Mouse (Mus musculus) thymus, postnatal 14 days (tissue): ENCODE results near the gene Exoc6b.

ENCODE experiments used
- DNase-seq: peaks from one replicate; pipeline ENCODE4 v3.0.0; 2021

Exoc6b gene

GRCm38 (mm10) chr6:84708631-84709030 lies 360.7 kb downstream of the Exoc6b start:
- no peak for DNase-seq

GRCm38 (mm10) chr6:84699579-84699978 lies 369.7 kb downstream of the Exoc6b start:
- DNase-seq, result no peak

- no peak for DNase-seq
Measured at GRCm38 (mm10) chr6:84698288-84698673, 371.0 kb downstream of the Exoc6b start.

- no peak for DNase-seq
Measured at GRCm38 (mm10) chr6:84697474-84698287, 371.6 kb downstream of the Exoc6b start.

GRCm38 (mm10) chr6:84693844-84694243 lies 375.5 kb downstream of the Exoc6b start:
- no peak for DNase-seq

- DNase-seq, result no peak
Measured at GRCm38 (mm10) chr6:84693204-84693603, 376.1 kb downstream of the Exoc6b start.

- DNase-seq, result no peak
Measured at GRCm38 (mm10) chr6:84691907-84692306, 377.4 kb downstream of the Exoc6b start.

- DNase-seq, result no peak
Measured at GRCm38 (mm10) chr6:84677770-84678169, 391.5 kb downstream of the Exoc6b start.

GRCm38 (mm10) chr6:84674936-84675335 lies 394.4 kb downstream of the Exoc6b start:
- no peak for DNase-seq

GRCm38 (mm10) chr6:84674136-84674535 lies 395.2 kb downstream of the Exoc6b start:
- DNase-seq, result no peak

- no peak for DNase-seq
Measured at GRCm38 (mm10) chr6:84661451-84662112, 407.7 kb downstream of the Exoc6b start.

- DNase-seq, result no peak
Measured at GRCm38 (mm10) chr6:84660982-84661381, 408.3 kb downstream of the Exoc6b start.

- DNase-seq, result no peak
Measured at GRCm38 (mm10) chr6:84657091-84657490, 412.2 kb downstream of the Exoc6b start.

- DNase-seq, result peak; percentile 55
Measured at GRCm38 (mm10) chr6:84656680-84657079, 412.6 kb downstream of the Exoc6b start.

- no peak for DNase-seq
Measured at GRCm38 (mm10) chr6:84651902-84652301, 417.4 kb downstream of the Exoc6b start.

- no peak for DNase-seq
Measured at GRCm38 (mm10) chr6:84647197-84647596, 422.1 kb downstream of the Exoc6b start.

- DNase-seq, result no peak
Measured at GRCm38 (mm10) chr6:84646696-84647095, 422.6 kb downstream of the Exoc6b start.

GRCm38 (mm10) chr6:84641062-84641431 lies 428.3 kb downstream of the Exoc6b start:
- DNase-seq, result no peak

- no peak for DNase-seq
Measured at GRCm38 (mm10) chr6:84640324-84641061, 428.8 kb downstream of the Exoc6b start.

GRCm38 (mm10) chr6:84638206-84638605 lies 431.1 kb downstream of the Exoc6b start:
- DNase-seq, result no peak

- DNase-seq, result no peak
Measured at GRCm38 (mm10) chr6:84631588-84631987, 437.7 kb downstream of the Exoc6b start.

- no peak for DNase-seq
Measured at GRCm38 (mm10) chr6:84630276-84630675, 439.0 kb downstream of the Exoc6b start.

- DNase-seq, result no peak
Measured at GRCm38 (mm10) chr6:84628831-84629230, 440.5 kb downstream of the Exoc6b start.

GRCm38 (mm10) chr6:84626398-84626797 lies 442.9 kb downstream of the Exoc6b start:
- DNase-seq, result no peak
